Mouse (Mus musculus) c-Kit-positive CD71-positive TER-119-positive erythroid progenitor cells, embryonic 14.5 days (primary cell): Measurements from ENCODE around the gene Adamts20.
A peak's percentile ranks its signal among the peaks of the same experiment; 100 is the strongest.

ENCODE experiments used
- DNase-seq: peaks from one replicate; pipeline ENCODE4 v3.0.0-alpha.2; 2013; ENCODE audit warnings: low spot score

Adamts20 gene

DNA sequence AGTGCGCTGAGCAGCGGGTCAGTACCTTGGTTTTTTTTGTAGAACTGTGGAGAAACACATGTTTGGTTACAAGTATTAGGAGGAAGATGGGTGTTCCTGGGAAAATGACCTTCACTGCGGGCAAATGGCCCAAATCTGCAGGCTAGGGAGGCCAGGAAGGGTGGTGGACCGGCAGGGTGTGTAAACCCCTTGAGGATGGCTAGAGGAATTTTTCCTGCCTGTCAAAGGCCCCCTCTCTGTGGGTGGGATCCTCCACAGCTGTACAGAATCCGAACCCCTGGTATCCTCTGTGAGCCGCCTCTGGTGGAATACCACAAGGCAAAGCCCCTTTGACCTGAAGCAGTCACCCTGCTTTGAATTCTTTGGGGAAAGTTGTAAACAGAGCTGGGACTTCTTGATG is 216.8 kb downstream of the Adamts20 start:
- DNase-seq = no peak

DNA sequence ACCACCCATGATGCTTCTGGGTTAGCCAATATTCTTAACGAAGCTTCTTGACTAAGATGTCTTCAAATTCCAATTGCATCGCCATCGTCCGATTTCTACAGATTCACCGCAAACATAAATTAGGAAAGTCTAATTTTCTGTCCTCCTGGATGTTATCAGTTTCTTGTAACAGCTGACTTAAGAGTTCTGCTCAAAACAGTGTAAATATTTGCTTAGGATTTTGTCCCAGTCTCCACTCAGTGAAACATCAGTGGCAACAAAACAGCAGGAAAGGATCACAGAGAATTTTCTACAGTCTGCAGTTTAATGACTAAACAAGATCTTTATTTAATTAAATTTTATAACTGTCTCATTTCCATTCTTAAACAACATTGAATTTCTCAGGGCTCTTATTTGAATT is 218.5 kb downstream of the Adamts20 start:
- no peak for DNase-seq

DNA sequence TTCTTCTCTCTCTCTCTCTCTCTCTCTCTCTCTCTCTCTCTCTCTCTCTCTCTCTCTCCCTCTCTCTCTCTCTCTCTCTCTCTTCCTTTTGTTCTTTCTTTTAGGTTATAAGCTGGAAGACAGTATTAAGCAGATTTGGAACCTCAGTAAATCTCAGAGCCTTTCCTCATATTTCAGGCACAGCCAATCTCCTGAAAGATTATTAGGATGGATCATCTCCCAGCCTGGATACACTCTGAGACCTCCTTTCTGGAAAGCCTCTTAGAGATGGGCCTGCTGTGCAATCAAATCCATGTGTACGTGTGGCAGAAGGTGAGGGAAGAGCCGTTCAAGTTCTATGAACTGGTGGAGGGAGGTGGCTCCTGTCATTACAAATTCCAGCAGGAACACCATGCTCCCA is 220.9 kb downstream of the Adamts20 start:
- no peak for DNase-seq

DNA sequence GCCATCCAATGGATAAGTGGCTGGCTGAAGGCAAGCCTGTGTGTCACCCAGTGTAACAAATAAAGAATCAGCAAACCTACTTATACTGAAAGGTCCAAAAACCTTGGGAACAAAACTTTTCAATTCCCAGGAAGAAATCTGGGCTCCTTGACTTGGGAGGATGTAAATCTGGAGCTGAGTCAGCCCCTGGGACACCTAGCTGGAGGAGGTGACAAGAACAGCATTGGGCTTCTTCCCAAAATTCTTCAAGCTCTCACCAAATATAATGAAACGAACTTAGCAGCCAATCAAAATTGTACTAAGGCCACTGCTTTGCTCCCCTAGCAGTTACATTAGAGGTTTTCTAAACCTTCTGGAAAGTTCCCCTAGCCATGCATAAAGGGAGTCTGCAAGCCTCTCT is 223.1 kb downstream of the Adamts20 start:
- DNase-seq = no peak

GRCm38 (mm10) chr15:94239637-94240036 is 225.6 kb downstream of the Adamts20 start:
- DNase-seq = peak; percentile 17

GRCm38 (mm10) chr15:94239127-94239526 is 226.1 kb downstream of the Adamts20 start:
- no peak for DNase-seq

DNA sequence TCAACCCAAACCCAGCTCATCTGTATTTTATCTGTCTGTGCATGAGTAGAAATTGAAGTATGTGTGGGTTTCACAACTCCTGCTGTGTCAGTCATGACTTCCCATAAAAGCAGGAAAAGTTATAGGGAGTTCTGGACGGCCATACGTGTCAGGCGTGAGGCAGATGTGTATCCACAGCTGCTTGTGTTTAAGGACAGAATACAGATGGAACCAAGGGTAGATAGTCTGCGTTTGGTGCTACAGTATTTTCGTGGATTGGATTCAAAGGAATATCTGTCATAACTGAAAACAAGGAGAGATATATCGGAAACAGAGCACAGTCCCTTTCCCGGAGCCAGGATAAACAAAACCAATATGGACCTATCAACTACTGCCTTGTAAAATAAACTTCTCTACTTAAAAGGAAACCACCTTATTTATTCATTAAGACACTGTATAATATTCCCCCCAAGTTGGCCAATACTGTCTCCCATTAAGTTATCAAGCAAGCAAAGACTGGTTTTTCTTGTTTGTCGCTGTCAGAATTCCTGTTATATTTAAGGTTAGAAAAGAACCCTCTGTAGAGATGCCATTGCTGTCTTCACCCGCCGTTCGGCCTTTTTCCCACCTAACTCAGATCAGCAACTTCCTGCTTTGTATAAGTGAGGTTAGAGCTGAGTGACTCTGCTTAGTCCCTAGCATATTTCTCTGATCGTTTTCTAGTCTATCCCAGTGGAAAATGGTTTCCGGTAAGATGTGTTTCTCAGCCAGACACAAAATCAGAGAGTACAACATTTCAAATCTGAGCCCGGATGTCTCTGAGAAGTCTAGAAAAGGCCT is 227.0 kb downstream of the Adamts20 start:
- no peak for DNase-seq

DNA sequence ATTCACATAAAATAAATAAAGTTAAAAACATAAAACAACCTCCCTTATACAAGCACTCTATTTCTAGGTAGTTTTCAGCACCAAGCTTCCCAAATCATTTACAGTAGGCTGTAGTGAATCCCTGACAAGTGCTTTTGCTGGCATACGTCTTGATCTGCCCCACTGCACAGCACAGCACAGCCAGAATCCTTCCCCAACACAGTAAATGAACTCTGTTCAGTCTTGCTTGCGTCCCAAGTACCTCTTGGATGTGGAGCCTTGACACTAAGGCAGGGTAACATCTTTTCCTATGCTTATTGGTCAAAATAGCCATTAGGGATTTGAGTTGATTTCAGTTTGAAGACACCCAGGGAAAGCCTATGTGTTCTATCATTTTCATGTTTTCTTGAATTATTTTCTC is 228.5 kb downstream of the Adamts20 start:
- no peak for DNase-seq

DNA sequence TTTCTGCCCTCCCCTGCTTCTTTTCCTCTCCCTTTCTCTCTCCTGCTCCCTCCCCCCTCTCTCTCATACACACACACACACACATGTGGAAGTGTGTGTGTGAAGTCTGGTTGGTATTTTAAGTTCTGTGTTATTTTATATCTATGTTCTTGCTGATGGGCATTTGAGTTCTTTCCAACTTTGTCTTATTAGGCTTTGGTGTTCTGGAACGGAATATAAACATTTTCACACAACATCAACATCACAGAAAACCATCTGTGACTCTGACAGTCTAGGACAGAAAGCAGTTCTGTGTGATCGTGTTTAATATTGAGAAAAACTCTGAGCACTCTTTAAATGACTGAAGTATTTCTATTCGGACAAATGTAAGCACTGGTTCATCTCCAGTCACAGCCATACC is 229.1 kb downstream of the Adamts20 start:
- DNase-seq = no peak

DNA sequence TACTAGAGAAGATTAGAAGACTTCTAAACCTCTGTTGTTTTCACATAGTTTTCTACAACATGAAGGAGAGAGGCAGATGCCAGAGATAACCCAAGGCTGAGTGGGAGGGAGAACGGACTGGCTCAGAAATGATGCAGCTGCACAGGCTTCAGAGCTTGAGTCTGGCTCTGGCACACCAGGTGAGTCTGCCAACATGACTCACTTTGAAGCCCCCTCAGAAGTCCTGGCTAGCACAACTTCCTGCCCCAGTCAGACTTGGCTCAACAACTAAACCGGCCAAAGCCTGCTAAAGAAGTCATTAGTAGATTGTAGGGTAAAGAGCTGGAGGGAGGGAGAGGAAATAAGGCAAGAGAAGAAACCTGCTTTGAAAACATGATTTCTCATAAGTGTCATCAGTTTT is 230.0 kb downstream of the Adamts20 start:
- no peak for DNase-seq

DNA sequence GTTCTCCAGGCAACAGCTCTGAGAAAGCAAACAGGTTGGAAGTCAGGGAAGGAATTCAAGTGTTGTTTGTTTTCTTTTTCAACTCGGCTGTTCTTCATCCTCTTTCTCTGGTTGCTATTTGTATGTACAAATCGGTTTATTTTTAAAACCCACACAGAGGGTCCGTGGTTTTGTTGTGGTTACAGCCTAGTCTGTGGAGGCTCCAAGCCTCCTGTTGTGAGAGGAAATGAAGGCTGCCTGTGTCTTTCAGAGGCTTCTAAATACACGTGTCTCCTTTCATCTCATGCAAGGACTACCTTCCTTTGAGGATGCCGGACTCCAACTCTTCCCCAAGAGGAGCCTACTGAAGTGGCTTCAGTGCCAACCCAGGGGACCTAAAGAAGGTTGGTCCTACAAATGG is 234.0 kb downstream of the Adamts20 start:
- DNase-seq = no peak

GRCm38 (mm10) chr15:94227388-94227787 is 237.8 kb downstream of the Adamts20 start:
- DNase-seq = no peak

DNA sequence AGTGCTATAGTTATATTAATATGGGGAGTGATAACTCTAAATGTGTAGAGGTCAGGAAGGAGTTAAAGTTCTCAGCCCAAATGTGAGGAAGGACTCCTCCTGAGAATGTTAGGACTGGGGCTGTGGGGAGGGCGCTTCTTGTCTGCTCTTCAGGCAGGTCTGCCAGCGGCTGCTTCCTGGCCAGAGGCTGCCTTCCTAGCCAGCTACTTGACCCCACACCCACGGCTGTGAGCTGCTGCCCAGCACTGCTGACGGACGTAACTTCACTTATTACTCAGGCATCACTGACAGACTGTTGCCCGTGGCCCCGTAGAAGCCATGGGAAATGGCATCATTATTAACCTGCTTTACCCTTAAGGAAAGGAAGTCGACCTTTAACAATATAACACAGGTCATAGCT is 242.1 kb downstream of the Adamts20 start:
- DNase-seq = no peak

DNA sequence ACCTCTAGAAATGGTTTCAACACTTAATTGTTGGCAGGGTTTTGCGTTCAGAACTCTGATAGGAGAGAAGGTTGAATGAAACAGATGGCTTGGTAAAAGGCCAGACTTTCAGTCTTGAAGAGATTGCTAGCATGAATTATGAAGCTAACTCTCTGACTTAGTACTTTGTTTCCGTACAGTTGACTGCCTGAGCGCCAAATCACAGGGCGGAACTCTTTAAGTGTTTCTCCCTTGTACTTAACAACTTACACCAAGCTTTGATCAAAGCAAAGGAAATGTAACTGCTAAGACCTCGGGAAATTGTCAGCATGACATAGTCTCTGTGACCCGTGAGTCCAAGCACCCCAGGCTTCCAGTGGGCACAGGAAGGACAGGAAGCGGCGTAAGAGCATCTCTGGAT is 244.5 kb downstream of the Adamts20 start:
- no peak for DNase-seq
